Mouse (Mus musculus): ENCODE data around the gene Sun3.

Sun3 gene

GRCm38 (mm10) chr11:9048703-9049060, at the start of gene Sun3:
Gene Sun3, minus strand, starts transcription at chr11:9048991.
- in situ Hi-C loops (cut with MboI; ENCODE audit: low pct_unique_long_range_greater_than_20kb in 1 of 2, low sequenced_read_pairs in 2 of 2, unreplicated experiment in 1 of 2) = no loop called here

GRCm38 (mm10) chr11:9076444-9076843, 27.7 kb upstream of the Sun3 start:
- in situ Hi-C loops (cut with MboI; ENCODE audit: low pct_unique_long_range_greater_than_20kb in 1 of 2, low sequenced_read_pairs in 2 of 2, unreplicated experiment in 1 of 2) = no loop called here

- in situ Hi-C loops (cut with MboI; ENCODE audit: low pct_unique_long_range_greater_than_20kb in 1 of 2, low sequenced_read_pairs in 2 of 2, unreplicated experiment in 1 of 2) = no loop called here
Measured at GRCm38 (mm10) chr11:9060484-9060883, 11.7 kb upstream of the Sun3 start.

- in situ Hi-C loops (cut with MboI; ENCODE audit: low pct_unique_long_range_greater_than_20kb in 1 of 2, low sequenced_read_pairs in 2 of 2, unreplicated experiment in 1 of 2) = no loop called here
Measured at GRCm38 (mm10) chr11:9060029-9060428, 11.2 kb upstream of the Sun3 start.

- in situ Hi-C loops (cut with MboI; ENCODE audit: low pct_unique_long_range_greater_than_20kb in 1 of 2, low sequenced_read_pairs in 2 of 2, unreplicated experiment in 1 of 2) = no loop called here
Measured at GRCm38 (mm10) chr11:9057711-9058110, 8.9 kb upstream of the Sun3 start.

GRCm38 (mm10) chr11:9056937-9057336, 8.1 kb upstream of the Sun3 start:
- in situ Hi-C loops (cut with MboI; ENCODE audit: low pct_unique_long_range_greater_than_20kb in 1 of 2, low sequenced_read_pairs in 2 of 2, unreplicated experiment in 1 of 2) = no loop called here

GRCm38 (mm10) chr11:9051895-9052294, 3.1 kb upstream of the Sun3 start:
- in situ Hi-C loops (cut with MboI; ENCODE audit: low pct_unique_long_range_greater_than_20kb in 1 of 2, low sequenced_read_pairs in 2 of 2, unreplicated experiment in 1 of 2) = no loop called here

- in situ Hi-C loops (cut with MboI; ENCODE audit: low pct_unique_long_range_greater_than_20kb in 1 of 2, low sequenced_read_pairs in 2 of 2, unreplicated experiment in 1 of 2) = no loop called here
Measured at GRCm38 (mm10) chr11:9050241-9050640, 1.4 kb upstream of the Sun3 start.

GRCm38 (mm10) chr11:9048011-9048702, 634 bp downstream of the Sun3 start, which contains the start of gene Gm11992:
Gene Gm11992, plus strand, starts transcription at chr11:9048594.
- in situ Hi-C loops (cut with MboI; ENCODE audit: low pct_unique_long_range_greater_than_20kb in 1 of 2, low sequenced_read_pairs in 2 of 2, unreplicated experiment in 1 of 2) = no loop called here

- in situ Hi-C loops (cut with MboI; ENCODE audit: low pct_unique_long_range_greater_than_20kb in 1 of 2, low sequenced_read_pairs in 2 of 2, unreplicated experiment in 1 of 2) = no loop called here
Measured at GRCm38 (mm10) chr11:9047044-9047443, 1.7 kb downstream of the Sun3 start.

- in situ Hi-C loops (cut with MboI; ENCODE audit: low pct_unique_long_range_greater_than_20kb in 1 of 2, low sequenced_read_pairs in 2 of 2, unreplicated experiment in 1 of 2) = no loop called here
Measured at GRCm38 (mm10) chr11:9046546-9046945, 2.2 kb downstream of the Sun3 start.

GRCm38 (mm10) chr11:9031530-9031929, 17.3 kb downstream of the Sun3 start:
- in situ Hi-C loops (cut with MboI; ENCODE audit: low pct_unique_long_range_greater_than_20kb in 1 of 2, low sequenced_read_pairs in 2 of 2, unreplicated experiment in 1 of 2) = no loop called here

GRCm38 (mm10) chr11:9025211-9025610, 23.6 kb downstream of the Sun3 start:
- in situ Hi-C loops (cut with MboI; ENCODE audit: low pct_unique_long_range_greater_than_20kb in 1 of 2, low sequenced_read_pairs in 2 of 2, unreplicated experiment in 1 of 2) = no loop called here

- in situ Hi-C loops (cut with MboI; ENCODE audit: low pct_unique_long_range_greater_than_20kb in 1 of 2, low sequenced_read_pairs in 2 of 2, unreplicated experiment in 1 of 2) = no loop called here
Measured at GRCm38 (mm10) chr11:9024782-9025181, 24.0 kb downstream of the Sun3 start.

- in situ Hi-C loops (cut with MboI; ENCODE audit: low pct_unique_long_range_greater_than_20kb in 1 of 2, low sequenced_read_pairs in 2 of 2, unreplicated experiment in 1 of 2) = no loop called here
Measured at GRCm38 (mm10) chr11:9020207-9020606, 28.6 kb downstream of the Sun3 start.

- in situ Hi-C loops (cut with MboI; ENCODE audit: low pct_unique_long_range_greater_than_20kb in 1 of 2, low sequenced_read_pairs in 2 of 2, unreplicated experiment in 1 of 2) = loop anchor here in 1 of 2 experiments (10.0 kb wide), 1 partner anchor 96 kb away; the partner anchor contains the start of gene Upp1
Measured at GRCm38 (mm10) chr11:9018491-9019267, 30.1 kb downstream of the Sun3 start.

GRCm38 (mm10) chr11:9014740-9015139, 34.1 kb downstream of the Sun3 start:
- in situ Hi-C loops (cut with MboI; ENCODE audit: low pct_unique_long_range_greater_than_20kb in 1 of 2, low sequenced_read_pairs in 2 of 2, unreplicated experiment in 1 of 2) = loop anchor here in 1 of 2 experiments (10.0 kb wide), 1 partner anchor 100 kb away; the partner anchor contains the start of gene Upp1

- in situ Hi-C loops (cut with MboI; ENCODE audit: low pct_unique_long_range_greater_than_20kb in 1 of 2, low sequenced_read_pairs in 2 of 2, unreplicated experiment in 1 of 2) = loop anchor here in 1 of 2 experiments (10.0 kb wide), 1 partner anchor 103 kb away; the partner anchor contains the start of gene Upp1
Measured at GRCm38 (mm10) chr11:9011348-9011747, 37.4 kb downstream of the Sun3 start.

GRCm38 (mm10) chr11:9010853-9011339, 37.9 kb downstream of the Sun3 start, which contains the start of gene Hus1:
Gene Hus1, minus strand, starts transcription at chr11:9011191.
- in situ Hi-C loops (cut with MboI; ENCODE audit: low pct_unique_long_range_greater_than_20kb in 1 of 2, low sequenced_read_pairs in 2 of 2, unreplicated experiment in 1 of 2) = loop anchor here in 1 of 2 experiments (10.0 kb wide), 1 partner anchor 104 kb away; the partner anchor contains the start of gene Upp1
